Mouse (Mus musculus) kidney, adult 2 months (tissue): ENCODE measurements around the gene Msmp. TPM values are rescaled to one million over a fixed set of nuclear protein-coding genes. Genes with fewer than 3 reads are reported as not detected.

Experiments used
- DNase-seq: peaks from one replicate; pipeline ENCODE4 v3.0.0; 2021
- H3K27ac ChIP-seq: fragments of 200-500 bp; 2 replicates; pipeline ENCODE4 v1.5.1; 2012; ENCODE audit warnings: low read depth, low read length, control low read depth, inconsistent platforms; ENCODE audit not compliant: insufficient read depth
- H3K27me3 ChIP-seq: fragments of 200-500 bp; replicated peaks from 2 replicates; pipeline ENCODE4 v1.6.1; 2012; ENCODE audit warnings: mild to moderate bottlenecking, moderate library complexity, low read length, inconsistent platforms; ENCODE audit not compliant: control insufficient read depth, insufficient read depth
- H3K36me3 ChIP-seq: fragments of 200-500 bp; 2 replicates; pipeline ENCODE4 v1.6.1; 2012; ENCODE audit warnings: mild to moderate bottlenecking, moderate library complexity, low read length, inconsistent platforms; ENCODE audit not compliant: control insufficient read depth, insufficient read depth
- H3K4me1 ChIP-seq: fragments of 200-500 bp; 2 replicates; pipeline ENCODE4 v1.6.1; 2011; ENCODE audit warnings: low read length; ENCODE audit not compliant: control insufficient read depth, insufficient read depth
- H3K4me3 ChIP-seq: fragments of 200-500 bp; 2 replicates; pipeline ENCODE4 v1.5.1; 2011; ENCODE audit warnings: mild to moderate bottlenecking, low read depth, low read length, control low read depth; ENCODE audit not compliant: insufficient read depth
- CTCF ChIP-seq: fragments of 200-500 bp; conservative IDR thresholded peaks from 2 replicates; pipeline ENCODE4 v1.5.1; 2011; ENCODE audit warnings: low read depth, mild to moderate bottlenecking, control low read depth, low read length, moderate library complexity, mixed read lengths; ENCODE audit not compliant: insufficient read depth, insufficient read length
- POLR2A ChIP-seq: fragments of 200-500 bp; IDR thresholded peaks from one replicate; pipeline ENCODE4 v1.6.1; 2011; ENCODE audit warnings: low read depth, low read length, control low read depth
- WGBS: fragments of 180-500 bp; shearing (Covaris S2); methylation state at CpG from one replicate; pipeline ENCODE4 v1.1.7; 2018; 5-methylcytosine and 5-hydroxymethylcytosine counted together
- polyA plus RNA-seq: library from polyadenylated mRNA; depleted of rRNA; stranded (reverse); fragments of >200 nt; gene quantifications from 2 replicates; pipeline ENCODE4 v1.2.3, GENCODE M21; 2012; rRNA removed

Gene Msmp
- polyA plus RNA-seq, 1 experiment, result 4.7 TPM

GRCm38 (mm10) chr4:43549055-43549454, 35.2 kb downstream of the Msmp start:
- no peaks in the 10 kb centered on the region for H3K4me1 ChIP-seq
- TF ChIP-seq CTCF, result no peak
- TF ChIP-seq POLR2A, result no peak
- 91% methylated on average over 12 of the region's 12 CpGs for WGBS
- no peak for DNase-seq
- H3K27me3 ChIP-seq, result no peaks in the 10 kb centered on the region
- H3K36me3 ChIP-seq, result peaks cover 25% of the 10 kb centered on the region
- no peak overlapping the region for H3K27ac ChIP-seq
- H3K4me3 ChIP-seq, result no peak overlapping the region

GRCm38 (mm10) chr4:43547160-43547559, 37.1 kb downstream of the Msmp start:
- 92% methylated on average over 8 of the region's 8 CpGs for WGBS
- Histone ChIP-seq H3K4me3 (no peak overlapping the region), H3K4me1 (no peaks in the 10 kb centered on the region), H3K27ac (no peak overlapping the region), H3K27me3 (no peaks in the 10 kb centered on the region), H3K36me3 (peaks cover 22% of the 10 kb centered on the region)
- no peak for TF ChIP-seq POLR2A
- TF ChIP-seq CTCF, result no peak
- DNase-seq, result no peak

- H3K27me3 ChIP-seq, result no peaks in the 10 kb centered on the region
- WGBS, result 85% methylated on average over 12 of the region's 12 CpGs
- H3K36me3 ChIP-seq, result peaks cover 20% of the 10 kb centered on the region
- TF ChIP-seq POLR2A, result no peak
- TF ChIP-seq CTCF, result no peak
- H3K4me1 ChIP-seq, result no peaks in the 10 kb centered on the region
- no peak overlapping the region for H3K27ac ChIP-seq
- H3K4me3 ChIP-seq, result no peak overlapping the region
- peak; percentile 66 for DNase-seq
These were observed 37.8 kb downstream of the Msmp start for GRCm38 (mm10) chr4:43546375-43547047.

- WGBS, result 54% methylated on average over 3 of the region's 3 CpGs
- Histone ChIP-seq H3K36me3 (peaks cover 19% of the 10 kb centered on the region), H3K4me1 (no peaks in the 10 kb centered on the region), H3K4me3 (no peak overlapping the region), H3K27ac (no peak overlapping the region), H3K27me3 (no peaks in the 10 kb centered on the region)
- no peak for TF ChIP-seq CTCF
- no peak for TF ChIP-seq POLR2A
- no peak for DNase-seq
These were observed 42.2 kb downstream of the Msmp start for GRCm38 (mm10) chr4:43542044-43542443.

GRCm38 (mm10) chr4:43536031-43536430, 48.3 kb downstream of the Msmp start:
- no peak overlapping the region for H3K27ac ChIP-seq
- H3K36me3 ChIP-seq, result peaks cover 15% of the 10 kb centered on the region
- no peaks in the 10 kb centered on the region for H3K27me3 ChIP-seq
- no peaks in the 10 kb centered on the region for H3K4me1 ChIP-seq
- DNase-seq, result no peak
- TF ChIP-seq CTCF, result no peak
- TF ChIP-seq POLR2A, result no peak
- 72% methylated on average over 9 of the region's 9 CpGs for WGBS
- H3K4me3 ChIP-seq, result no peak overlapping the region

- H3K27ac ChIP-seq, result no peak overlapping the region
- 95% methylated on average over 8 of the region's 8 CpGs for WGBS
- no peak for DNase-seq
- no peaks in the 10 kb centered on the region for H3K4me1 ChIP-seq
- H3K36me3 ChIP-seq, result peaks cover 15% of the 10 kb centered on the region
- no peak for TF ChIP-seq CTCF
- TF ChIP-seq POLR2A, result no peak
- no peak overlapping the region for H3K4me3 ChIP-seq
- no peaks in the 10 kb centered on the region for H3K27me3 ChIP-seq
These were observed 48.7 kb downstream of the Msmp start for GRCm38 (mm10) chr4:43535628-43536027.

GRCm38 (mm10) chr4:43533270-43533669, 51.0 kb downstream of the Msmp start:
- 45% methylated on average over 9 of the region's 9 CpGs for WGBS
- Histone ChIP-seq H3K27me3 (no peaks in the 10 kb centered on the region), H3K36me3 (peaks cover 10% of the 10 kb centered on the region), H3K4me3 (no peak overlapping the region), H3K4me1 (no peaks in the 10 kb centered on the region), H3K27ac (no peak overlapping the region)
- no peak for TF ChIP-seq POLR2A
- TF ChIP-seq CTCF, result no peak
- DNase-seq, result peak; percentile 75

Other genes starting within 250 kb of the Msmp start
- 15.5 and 17.3 TPM in 2 replicates for gene Rusc2, start 202.5 kb downstream of the Msmp start, polyA plus RNA-seq
- 1.3 and 1.6 TPM in 2 replicates for gene Fam166b, start 155.4 kb downstream of the Msmp start, polyA plus RNA-seq
- 59.0 and 72.5 TPM in 2 replicates for gene Tesk1, start 142.6 kb downstream of the Msmp start, polyA plus RNA-seq
- 4.5 and 12.6 TPM in 2 replicates for gene Cd72, start 129.9 kb downstream of the Msmp start, polyA plus RNA-seq
- 0.23 and 1.4 TPM in 2 replicates for gene Sit1, start 100.8 kb downstream of the Msmp start, polyA plus RNA-seq
- 529 and 664 TPM in 2 replicates for gene Ccdc107, start 91.6 kb downstream of the Msmp start, polyA plus RNA-seq
- gene Arhgef39, start 84.8 kb downstream of the Msmp start, polyA plus RNA-seq, result 17.3 and 26.6 TPM in 2 replicates
- gene Car9, start 77.5 kb downstream of the Msmp start, polyA plus RNA-seq, result 4.9 and 5.8 TPM in 2 replicates
- gene Tpm2, start 60.7 kb downstream of the Msmp start, polyA plus RNA-seq, result 10.8 and 51.9 TPM in 2 replicates
- 58.2 and 74.5 TPM in 2 replicates for gene Creb3, start 22.2 kb downstream of the Msmp start, polyA plus RNA-seq
- gene Tln1, start 21.8 kb downstream of the Msmp start, polyA plus RNA-seq, result 92.1 and 106 TPM in 2 replicates
- 41.2 and 46.9 TPM in 2 replicates for gene Rgp1, start 5.8 kb downstream of the Msmp start, polyA plus RNA-seq
- gene Gba2, start 5.6 kb downstream of the Msmp start, polyA plus RNA-seq, result 12.2 and 13.9 TPM in 2 replicates
- 38.0 and 41.5 TPM in 2 replicates for gene Npr2, start 47.4 kb upstream of the Msmp start, polyA plus RNA-seq
- gene Spag8, start 69.1 kb upstream of the Msmp start, polyA plus RNA-seq, result 2.2 and 2.4 TPM in 2 replicates
- gene Hint2, start 72.0 kb upstream of the Msmp start, polyA plus RNA-seq, result 374 and 465 TPM in 2 replicates
- 8.3 and 8.6 TPM in 2 replicates for gene Tmem8b, start 84.5 kb upstream of the Msmp start, polyA plus RNA-seq
- gene Fam221b, start 84.7 kb upstream of the Msmp start, polyA plus RNA-seq, result 0.09 and 0.12 TPM in 2 replicates
- gene Olfr70, start 116.3 kb upstream of the Msmp start, polyA plus RNA-seq, result not detected in 2 replicates
- gene Olfr71, start 125.8 kb upstream of the Msmp start, polyA plus RNA-seq, result not detected in 2 replicates
- gene Hrct1, start 142.7 kb upstream of the Msmp start, polyA plus RNA-seq, result 4.8 and 5.1 TPM in 2 replicates
- 2.4 and 2.5 TPM in 2 replicates for gene Spaar, start 145.5 kb upstream of the Msmp start, polyA plus RNA-seq
- gene Olfr159, start 186.5 kb upstream of the Msmp start, polyA plus RNA-seq, result not detected in 2 replicates
- gene Olfr156, start 239.4 kb upstream of the Msmp start, polyA plus RNA-seq, result not detected in 2 replicates